Mouse (Mus musculus): ENCODE data around the gene Stat1. TPM values are rescaled to one million over a fixed set of nuclear protein-coding genes. Genes with fewer than 3 reads are reported as not detected.

The Stat1 gene
- total RNA-seq, 2 experiments from 2014 or later = 84.2 to 98.0 TPM

GRCm38 (mm10) chr1:52158040-52158439 lies 38.8 kb downstream of the Stat1 start:
- no peak for ATAC-seq (replicated peaks; ENCODE audit: low FRiP score, poor library complexity, severe bottlenecking)

GRCm38 (mm10) chr1:52158490-52159381 lies 39.5 kb downstream of the Stat1 start:
- no peak for ATAC-seq (replicated peaks; ENCODE audit: low FRiP score, poor library complexity, severe bottlenecking)

- no peak for ATAC-seq (replicated peaks; ENCODE audit: low FRiP score, poor library complexity, severe bottlenecking)
Measured at GRCm38 (mm10) chr1:52161151-52161550, 41.9 kb downstream of the Stat1 start.

- ATAC-seq (replicated peaks; ENCODE audit: low FRiP score, poor library complexity, severe bottlenecking) = no peak
Measured at GRCm38 (mm10) chr1:52163707-52164457, 44.6 kb downstream of the Stat1 start.

GRCm38 (mm10) chr1:52166652-52167220 lies 47.5 kb downstream of the Stat1 start:
- ATAC-seq (replicated peaks; ENCODE audit: low FRiP score, poor library complexity, severe bottlenecking) = no peak

- peak; percentile 51; the same call in 1 of the 2 replicates for ATAC-seq (replicated peaks; ENCODE audit: low FRiP score, poor library complexity, severe bottlenecking)
Measured at GRCm38 (mm10) chr1:52170057-52170456, 50.8 kb downstream of the Stat1 start.

- ATAC-seq (replicated peaks; ENCODE audit: low FRiP score, poor library complexity, severe bottlenecking) = no peak
Measured at GRCm38 (mm10) chr1:52170747-52171146, 51.5 kb downstream of the Stat1 start.

GRCm38 (mm10) chr1:52171271-52171670 lies 52.0 kb downstream of the Stat1 start:
- ATAC-seq (replicated peaks; ENCODE audit: low FRiP score, poor library complexity, severe bottlenecking) = no peak

GRCm38 (mm10) chr1:52175321-52175720 lies 56.1 kb downstream of the Stat1 start:
- ATAC-seq (replicated peaks; ENCODE audit: low FRiP score, poor library complexity, severe bottlenecking) = no peak

- no peak for ATAC-seq (replicated peaks; ENCODE audit: low FRiP score, poor library complexity, severe bottlenecking)
Measured at GRCm38 (mm10) chr1:52175983-52176382, 56.7 kb downstream of the Stat1 start.

- no peak for ATAC-seq (replicated peaks; ENCODE audit: low FRiP score, poor library complexity, severe bottlenecking)
Measured at GRCm38 (mm10) chr1:52176999-52177398, 57.8 kb downstream of the Stat1 start.

- ATAC-seq (replicated peaks; ENCODE audit: low FRiP score, poor library complexity, severe bottlenecking) = no peak
Measured at GRCm38 (mm10) chr1:52179939-52180568, 60.8 kb downstream of the Stat1 start.

- ATAC-seq (replicated peaks; ENCODE audit: low FRiP score, poor library complexity, severe bottlenecking) = no peak
Measured at GRCm38 (mm10) chr1:52181994-52182393, 62.8 kb downstream of the Stat1 start.

- ATAC-seq (replicated peaks; ENCODE audit: low FRiP score, poor library complexity, severe bottlenecking) = no peak
Measured at GRCm38 (mm10) chr1:52182992-52183391, 63.8 kb downstream of the Stat1 start.

Other genes starting within 250 kb of the Stat1 start
- 0.63 TPM in 1 of 2 replicates, not detected in the other for gene Myo1b, start 203.4 kb upstream of the Stat1 start, total RNA-seq (2015; ENCODE audit: low replicate concordance)
- 1.1 and 3.5 TPM in 2 replicates for gene Myo1b, start 203.4 kb upstream of the Stat1 start, total RNA-seq (2017; ENCODE audit: low replicate concordance)
- gene Stat4, start 132.3 kb upstream of the Stat1 start, total RNA-seq (2015; ENCODE audit: low replicate concordance) = 7.1 and 8.2 TPM in 2 replicates
- 4.3 and 8.3 TPM in 2 replicates for gene Stat4, start 132.3 kb upstream of the Stat1 start, total RNA-seq (2017; ENCODE audit: low replicate concordance)
- 34.4 and 53.7 TPM in 2 replicates for gene Gls, start 113.8 kb downstream of the Stat1 start, total RNA-seq (2015; ENCODE audit: low replicate concordance)
- gene Gls, start 113.8 kb downstream of the Stat1 start, total RNA-seq (2017; ENCODE audit: low replicate concordance) = 75.8 and 96.0 TPM in 2 replicates